Mouse (Mus musculus) urinary bladder, postnatal 25 days (tissue): ENCODE measurements around the gene Gon4l.

Source experiments
- DNase-seq: peaks from one replicate; pipeline ENCODE4 v3.0.0; 2022; ENCODE audit warnings: low spot score

Gon4l gene

GRCm38 (mm10) chr3:88912585-88912984, 77.6 kb downstream of the Gon4l start:
- DNase-seq: no peak

GRCm38 (mm10) chr3:88913511-88914383, 78.7 kb downstream of the Gon4l start, which contains the start of gene Msto1:
Gene Msto1, minus strand, starts transcription at chr3:88913999.
- DNase-seq: peak; percentile 86

GRCm38 (mm10) chr3:88914384-88914810, 79.4 kb downstream of the Gon4l start:
- no peak for DNase-seq

GRCm38 (mm10) chr3:88918981-88919380, 84.0 kb downstream of the Gon4l start:
- DNase-seq: peak; percentile 24

GRCm38 (mm10) chr3:88921411-88921810, 86.4 kb downstream of the Gon4l start:
- no peak for DNase-seq

- no peak for DNase-seq
Observed at GRCm38 (mm10) chr3:88923989-88924591, 89.1 kb downstream of the Gon4l start.

- DNase-seq: no peak
Observed at GRCm38 (mm10) chr3:88925651-88926050, 90.6 kb downstream of the Gon4l start.

- no peak for DNase-seq
Observed at GRCm38 (mm10) chr3:88929501-88929900, 94.5 kb downstream of the Gon4l start.

- no peak for DNase-seq
Observed at GRCm38 (mm10) chr3:88939071-88939470, 104.0 kb downstream of the Gon4l start.

- peak; percentile 12 for DNase-seq
Observed at GRCm38 (mm10) chr3:88939749-88940148, 104.7 kb downstream of the Gon4l start.

GRCm38 (mm10) chr3:88942316-88942880, 107.4 kb downstream of the Gon4l start:
- DNase-seq: no peak

GRCm38 (mm10) chr3:88944109-88944508, 109.1 kb downstream of the Gon4l start:
- no peak for DNase-seq

- peak; percentile 89 for DNase-seq
Observed at GRCm38 (mm10) chr3:88949786-88950575, 115.0 kb downstream of the Gon4l start.

GRCm38 (mm10) chr3:88950576-88951326, 115.7 kb downstream of the Gon4l start, which contains the start of the genes Ash1l and Dap3:
Gene Ash1l, plus strand, starts transcription at chr3:88950622.
Gene Dap3, minus strand, starts transcription at chr3:88951181.
- peak; percentile 67 for DNase-seq

GRCm38 (mm10) chr3:88951327-88951800, 116.3 kb downstream of the Gon4l start:
- no peak for DNase-seq

GRCm38 (mm10) chr3:88953246-88953645, 118.2 kb downstream of the Gon4l start:
- DNase-seq: no peak

GRCm38 (mm10) chr3:88953736-88954135, 118.7 kb downstream of the Gon4l start:
- no peak for DNase-seq
